Mouse (Mus musculus) CH12.LX (cell line): ENCODE data around the gene Pcnx. TPM values are rescaled to one million over a fixed set of nuclear protein-coding genes. Genes with fewer than 3 reads are reported as not detected.
A peak's percentile ranks its signal among the peaks of the same experiment; 100 is the strongest.

Experiments used
- DNase-seq: peaks from one replicate; pipeline ENCODE4 v3.0.0-alpha.2; 2013; ENCODE audit errors: extremely low read depth
- H3K27ac ChIP-seq: 2 replicates; pipeline ENCODE4 v1.5.1; 2012; ENCODE audit warnings: low read depth, mild to moderate bottlenecking, control low read depth, moderate library complexity; ENCODE audit not compliant: insufficient read depth
- H3K27me3 ChIP-seq: replicated peaks from 2 replicates; pipeline ENCODE3; 2012; ENCODE audit warnings: inconsistent platforms
- H3K36me3 ChIP-seq, 2 experiments: replicated peaks in 1 of 2; 2 replicates each; pipeline versions ENCODE3 to v1.6.1; 2012; ENCODE audit warnings: inconsistent platforms in 1 of 2, low read length in 1 of 2, mild to moderate bottlenecking in 1 of 2, mixed read lengths in 1 of 2, moderate library complexity in 1 of 2; ENCODE audit not compliant: control insufficient read depth in 1 of 2, insufficient read depth in 1 of 2
- H3K4me1 ChIP-seq, 2 experiments: 2 replicates each; pipeline ENCODE4 v1.6.1; 2012; ENCODE audit warnings: inconsistent platforms in 1 of 2, moderate library complexity in 1 of 2; ENCODE audit not compliant: insufficient read depth in 2 of 2, control insufficient read depth in 1 of 2
- H3K4me2 ChIP-seq: 2 replicates; pipeline ENCODE4 v1.6.1; 2012; ENCODE audit warnings: low read depth, mild to moderate bottlenecking, control low read depth; ENCODE audit not compliant: poor library complexity, insufficient read depth, severe bottlenecking
- H3K4me3 ChIP-seq, 3 experiments: fragments of 150-350 bp in 1 of 3; sonication (generic) in 1 of 3; replicated peaks in 1 of 3; 2 replicates each; pipeline versions ENCODE3 to v1.5.1; 2011 to 2012; ENCODE audit warnings: low read depth in 2 of 3, low read length in 2 of 3, mild to moderate bottlenecking in 2 of 3, moderate library complexity in 2 of 3, control low read depth in 1 of 3, improper control_type of control experiment in 1 of 3, inconsistent platforms in 1 of 3, mixed read lengths in 1 of 3; ENCODE audit not compliant: poor library complexity in 1 of 3
- H3K79me2 ChIP-seq: replicated peaks from 2 replicates; pipeline ENCODE4 v1.6.1; 2012; ENCODE audit warnings: mild to moderate bottlenecking, moderate library complexity; ENCODE audit not compliant: control insufficient read depth, poor library complexity, insufficient read depth, severe bottlenecking; ENCODE audit errors: extremely low read depth
- H3K9ac ChIP-seq: 2 replicates; pipeline ENCODE4 v1.6.1; 2012; ENCODE audit warnings: low read depth, mild to moderate bottlenecking, control low read depth, moderate library complexity; ENCODE audit not compliant: insufficient read depth
- H3K9me3 ChIP-seq: replicated peaks from 2 replicates; pipeline ENCODE3; 2012; ENCODE audit warnings: low read length, inconsistent platforms, mixed read lengths
- CHD1 ChIP-seq: IDR thresholded peaks from 2 replicates; pipeline ENCODE4 v1.6.1; 2012; ENCODE audit warnings: low read depth, low read length, improper control_type of control experiment, inconsistent platforms
- CTCF ChIP-seq, 2 experiments: IDR thresholded peaks in 1 of 2; conservative IDR thresholded peaks in 1 of 2; 2 replicates each; pipeline ENCODE4 v1.5.1; 2011 to 2012; ENCODE audit warnings: low read depth in 2 of 2, low read length in 2 of 2, improper control_type of control experiment in 1 of 2, inconsistent platforms in 1 of 2, mild to moderate bottlenecking in 1 of 2, moderate library complexity in 1 of 2
- JUND ChIP-seq: conservative IDR thresholded peaks from 2 replicates; pipeline ENCODE4 v1.6.1; 2011; ENCODE audit warnings: low read depth, low read length, improper control_type of control experiment
- KAT2A ChIP-seq: IDR thresholded peaks from 2 replicates; pipeline ENCODE4 v1.6.1; 2012; ENCODE audit warnings: low read length, improper control_type of control experiment, inconsistent platforms; ENCODE audit not compliant: insufficient replicate concordance
- MAZ ChIP-seq: IDR thresholded peaks from 2 replicates; pipeline ENCODE4 v1.6.1; 2012; ENCODE audit warnings: low read depth, mild to moderate bottlenecking, inconsistent platforms, low read length, improper control_type of control experiment, moderate library complexity
- MEF2A ChIP-seq: IDR thresholded peaks from 2 replicates; pipeline ENCODE4 v1.6.1; 2014; ENCODE audit warnings: low read depth, mild to moderate bottlenecking, inconsistent platforms, low read length, improper control_type of control experiment, borderline replicate concordance
- MYC ChIP-seq: IDR thresholded peaks from 2 replicates; pipeline ENCODE4 v1.6.1; 2011; ENCODE audit warnings: low read depth, mild to moderate bottlenecking, improper control_type of control experiment, low read length
- NRF1 ChIP-seq: IDR thresholded peaks from 2 replicates; pipeline ENCODE4 v1.6.1; 2014; ENCODE audit warnings: low read depth, mild to moderate bottlenecking, inconsistent platforms, low read length, improper control_type of control experiment, moderate library complexity
- POLR2AphosphoS2 ChIP-seq: IDR thresholded peaks from 2 replicates; pipeline ENCODE4 v1.6.1; 2011; ENCODE audit warnings: low read depth, low read length, improper control_type of control experiment
- RAD21 ChIP-seq: IDR thresholded peaks from 2 replicates; pipeline ENCODE4 v1.6.1; 2011; ENCODE audit warnings: low read depth, mild to moderate bottlenecking, low read length, improper control_type of control experiment, moderate library complexity
- SMC3 ChIP-seq: IDR thresholded peaks from 2 replicates; pipeline ENCODE4 v1.6.1; 2011; ENCODE audit warnings: low read depth, low read length, improper control_type of control experiment
- TCF12 ChIP-seq: IDR thresholded peaks from 2 replicates; pipeline ENCODE4 v1.6.1; 2014; ENCODE audit warnings: low read depth, mild to moderate bottlenecking, inconsistent platforms, low read length, improper control_type of control experiment
- USF1 ChIP-seq: IDR thresholded peaks from 2 replicates; pipeline ENCODE4 v1.6.1; 2014; ENCODE audit warnings: low read depth, mild to moderate bottlenecking, inconsistent platforms, low read length, improper control_type of control experiment
- dilution Hi-C: fragments of 300-500 bp; cut with MboI; formaldehyde crosslinking; loops from 2 replicates; pipeline ENCODE4 v1.14.3; 2020; ENCODE audit warnings: low sequenced_read_pairs; ENCODE audit not compliant: extremely low pct_unique_long_range_greater_than_20kb, extremely low pct_ligation_motif_present
- in situ Hi-C: fragments of 300-500 bp; cut with MboI; formaldehyde crosslinking; loops from 3 replicates; pipeline ENCODE4 v1.14.3; 2019; ENCODE audit warnings: low sequenced_read_pairs, low pct_ligation_motif_present, low pct_unique_long_range_greater_than_20kb, mixed read lengths
- polyA plus RNA-seq: library from polyadenylated mRNA; unstranded; fragments of >175 nt; gene quantifications from 2 replicates; pipeline ENCODE4 v1.2.1, GENCODE M21; 2012; ENCODE audit warnings: low read depth; ENCODE audit not compliant: insufficient read length
- total RNA-seq, 2 experiments: library from RNA; depleted of rRNA; stranded (reverse); fragments of 300-350 nt in 1 of 2; fragments of >200 nt in 1 of 2; gene quantifications; 2 replicates each; pipeline ENCODE4 v1.2.3; 2012 to 2014

Gene Pcnx
- total RNA-seq (2012; rRNA removed) = 45.3 and 68.2 TPM in 2 replicates
- 16.2 and 16.4 TPM in 2 replicates for total RNA-seq (2014; rRNA removed)
- polyA plus RNA-seq = 78.7 and 89.1 TPM in 2 replicates

- Histone ChIP-seq H3K4me1 (peaks cover 15 to 51% of the 10 kb centered on the region in 2 experiments), H3K36me3 (peaks cover 0 to 3% of the 10 kb centered on the region in 2 experiments), H3K27me3 (no peaks in the 10 kb centered on the region), H3K27ac (peak within 1 kb of the TSS; percentile 88), H3K79me2 (peaks cover 42% of the 10 kb centered on the region), H3K4me2 (peak within 1 kb of the TSS; percentile 98), H3K9ac (peak within 1 kb of the TSS; percentile 98), H3K4me3 (peak within 1 kb of the TSS; percentile 85 to 96 (median 88)), H3K9me3 (no peaks in the 10 kb centered on the region)
- TF ChIP-seq CHD1 = 0 out of 2 replicates have a peak, but pooled peaks have one; percentile 30
- peak; percentile 76; the same call in 1 of the 2 replicates for TF ChIP-seq MAZ
- peak; percentile 58 for TF ChIP-seq SMC3
- no peak for TF ChIP-seq KAT2A
- TF ChIP-seq CTCF (conservative IDR thresholded peaks at IDR 0.05 in 1 of 2, IDR thresholded peaks at IDR 0.05 in 1 of 2; ENCODE audit: low read depth in 2 of 2, low read length in 2 of 2) = peak in 1 of 2 experiments; percentile 66; a peak in 2 of 4 replicates
- TF ChIP-seq NRF1 = 0 out of 2 replicates have a peak, but pooled peaks have one; percentile 15
- TF ChIP-seq JUND = no peak
- TF ChIP-seq MEF2A = peak; percentile 57; the same call in 1 of the 2 replicates
- TF ChIP-seq RAD21 = peak; percentile 39
- DNase-seq = peak; percentile 71
- in situ Hi-C loops = loop anchor here (5.0 to 10.0 kb wide), 2 partner anchors 38 to 65 kb away; no protein-coding TSS in a partner anchor
- dilution Hi-C loops = no loop called here
These were observed at the start of gene Pcnx for GRCm38 (mm10) chr12:81859351-81860307. Pcnx (plus strand) TSS chr12:81860023.

DNA sequence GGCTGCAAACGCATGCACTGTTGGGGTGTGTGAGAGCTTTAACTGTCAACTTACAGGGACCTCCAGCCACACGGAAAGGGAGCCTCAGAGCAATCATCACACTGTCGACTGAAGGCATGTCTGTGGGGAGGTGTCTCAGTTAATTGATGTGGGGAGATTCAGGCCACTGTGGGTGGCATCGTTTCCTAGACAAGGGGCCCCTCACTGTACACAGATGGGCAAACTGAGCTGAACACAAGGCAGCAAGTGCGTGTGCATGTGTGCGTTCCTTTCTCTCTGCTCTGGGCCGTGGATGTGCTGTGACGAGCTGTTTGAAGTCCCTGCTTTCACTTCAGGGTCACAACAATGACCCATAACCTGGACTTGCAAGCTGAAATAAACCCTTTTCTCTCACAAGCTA, 49.4 kb upstream of the Pcnx start:
- DNase-seq = no peak
- no peaks in the 10 kb centered on the region for H3K36me3 ChIP-seq
- H3K4me3 ChIP-seq = no peak overlapping the region
- no peak overlapping the region for H3K4me2 ChIP-seq
- H3K27me3 ChIP-seq = no peaks in the 10 kb centered on the region
- in situ Hi-C loops = loop anchor here (25.0 kb wide), 1 partner anchor 652 kb away; no protein-coding TSS in a partner anchor
- H3K4me1 ChIP-seq = peaks cover 8 to 21% of the 10 kb centered on the region in 2 experiments
- H3K9me3 ChIP-seq = no peaks in the 10 kb centered on the region
- no peaks in the 10 kb centered on the region for H3K79me2 ChIP-seq
- no peak overlapping the region for H3K27ac ChIP-seq
- dilution Hi-C loops = no loop called here
- TF ChIP-seq TCF12 (no peak), MYC (no peak), POLR2AphosphoS2 (no peak), RAD21 (no peak), USF1 (no peak)
- H3K9ac ChIP-seq = no peak overlapping the region
